Mouse (Mus musculus) embryonic facial prominence, embryonic 10.5 days (tissue): Measurements from ENCODE around the gene Asic1. TPM values are rescaled to one million over a fixed set of nuclear protein-coding genes. Genes with fewer than 3 reads are reported as not detected.

Experiments used
- DNase-seq: peaks from one replicate; pipeline ENCODE4 v3.0.0-alpha.2; 2017; ENCODE audit warnings: low spot score
- H3K27ac ChIP-seq: fragments of 300-500 bp; sonication (generic); replicated peaks from 2 replicates; pipeline ENCODE4 v1.5.1; 2016; ENCODE audit warnings: mild to moderate bottlenecking
- H3K27me3 ChIP-seq: fragments of 300-500 bp; sonication (generic); replicated peaks from 2 replicates; pipeline ENCODE4 v1.6.1; 2016; ENCODE audit warnings: low read depth, mild to moderate bottlenecking; ENCODE audit not compliant: poor library complexity, severe bottlenecking
- H3K36me3 ChIP-seq: fragments of 300-500 bp; sonication (generic); replicated peaks from 2 replicates; pipeline ENCODE4 v1.6.1; 2016; ENCODE audit warnings: mild to moderate bottlenecking, moderate library complexity
- H3K4me1 ChIP-seq: fragments of 300-500 bp; sonication (generic); 2 replicates; pipeline ENCODE4 v1.6.1; 2016
- H3K4me3 ChIP-seq: fragments of 300-500 bp; sonication (generic); 2 replicates; pipeline ENCODE4 v1.5.1; 2016; ENCODE audit warnings: mild to moderate bottlenecking, moderate library complexity
- H3K9me3 ChIP-seq: fragments of 300-500 bp; sonication (generic); 2 replicates; pipeline ENCODE4 v1.6.1; 2016; ENCODE audit warnings: mild to moderate bottlenecking
- WGBS: fragments of 180-500 bp; shearing (Covaris S2); methylation state at CpG from one replicate; pipeline ENCODE4 v1.1.7; 2016; 5-methylcytosine and 5-hydroxymethylcytosine counted together
- polyA plus RNA-seq: library from polyadenylated mRNA; unstranded; fragments of >200 nt; fragmentation: Nextera tagmentation; extraction: Ambion mirVana; gene quantifications from 2 replicates; pipeline ENCODE4 v1.2.1, GENCODE M21; 2016

Asic1 gene
- polyA plus RNA-seq, 1 experiment from 2014 or later: 3.2 TPM

DNA sequence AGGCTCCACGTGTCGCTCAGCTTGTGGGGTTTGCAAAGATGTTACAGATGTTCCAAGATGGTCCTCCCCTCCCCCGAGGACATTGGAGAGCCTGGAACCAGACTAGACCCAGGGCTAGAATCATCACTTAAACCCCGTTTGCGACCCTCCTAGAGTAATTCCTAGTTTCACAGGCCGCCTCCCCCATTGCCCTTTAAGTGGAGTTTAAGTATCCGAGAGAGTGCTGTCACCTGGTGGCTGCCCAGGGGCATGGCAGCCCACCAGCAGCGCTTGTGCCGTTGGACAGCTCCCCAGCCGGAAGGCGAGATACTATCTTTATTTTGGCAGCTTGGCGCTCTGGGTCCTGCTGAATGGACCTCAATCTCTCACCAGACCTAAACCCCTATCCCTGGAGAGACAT, 1.3 kb upstream of the Asic1 start:
- no peak overlapping the region for H3K27ac ChIP-seq
- H3K36me3 ChIP-seq: no peaks in the 10 kb centered on the region
- peaks cover 96% of the 10 kb centered on the region for H3K27me3 ChIP-seq
- 3% methylated on average over 12 of the region's 12 CpGs for WGBS
- no peaks in the 10 kb centered on the region for H3K9me3 ChIP-seq
- H3K4me3 ChIP-seq: peak overlapping the region; percentile 14; the same call in 1 of the 2 replicates
- H3K4me1 ChIP-seq: peaks cover 62% of the 10 kb centered on the region
- peak; percentile 82 for DNase-seq

DNA sequence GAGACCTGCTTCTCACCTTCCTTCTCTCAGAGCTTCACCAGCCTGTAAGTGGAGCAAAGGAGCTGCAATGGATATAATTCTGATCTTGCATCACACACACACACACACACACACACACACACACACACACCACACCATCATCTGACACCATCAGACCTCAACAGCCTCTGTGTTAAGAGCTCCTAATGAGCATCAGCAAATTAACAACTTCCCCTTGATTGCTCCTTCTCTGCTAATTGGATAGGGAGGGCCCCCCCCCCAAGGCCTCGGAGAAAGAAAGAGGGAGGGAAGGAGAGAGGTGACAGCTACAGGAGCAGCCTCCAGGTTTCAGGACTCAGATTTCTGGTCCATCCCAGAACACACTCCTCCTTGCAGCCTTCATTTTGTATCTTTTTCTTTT, 776 bp upstream of the Asic1 start:
- no peaks in the 10 kb centered on the region for H3K9me3 ChIP-seq
- no peaks in the 10 kb centered on the region for H3K36me3 ChIP-seq
- peaks cover 57% of the 10 kb centered on the region for H3K4me1 ChIP-seq
- H3K4me3 ChIP-seq: no peak overlapping the region
- no peak overlapping the region for H3K27ac ChIP-seq
- peaks cover 93% of the 10 kb centered on the region for H3K27me3 ChIP-seq
- WGBS: 7% methylated on average over 1 of the region's 1 CpGs
- no peak for DNase-seq

DNA sequence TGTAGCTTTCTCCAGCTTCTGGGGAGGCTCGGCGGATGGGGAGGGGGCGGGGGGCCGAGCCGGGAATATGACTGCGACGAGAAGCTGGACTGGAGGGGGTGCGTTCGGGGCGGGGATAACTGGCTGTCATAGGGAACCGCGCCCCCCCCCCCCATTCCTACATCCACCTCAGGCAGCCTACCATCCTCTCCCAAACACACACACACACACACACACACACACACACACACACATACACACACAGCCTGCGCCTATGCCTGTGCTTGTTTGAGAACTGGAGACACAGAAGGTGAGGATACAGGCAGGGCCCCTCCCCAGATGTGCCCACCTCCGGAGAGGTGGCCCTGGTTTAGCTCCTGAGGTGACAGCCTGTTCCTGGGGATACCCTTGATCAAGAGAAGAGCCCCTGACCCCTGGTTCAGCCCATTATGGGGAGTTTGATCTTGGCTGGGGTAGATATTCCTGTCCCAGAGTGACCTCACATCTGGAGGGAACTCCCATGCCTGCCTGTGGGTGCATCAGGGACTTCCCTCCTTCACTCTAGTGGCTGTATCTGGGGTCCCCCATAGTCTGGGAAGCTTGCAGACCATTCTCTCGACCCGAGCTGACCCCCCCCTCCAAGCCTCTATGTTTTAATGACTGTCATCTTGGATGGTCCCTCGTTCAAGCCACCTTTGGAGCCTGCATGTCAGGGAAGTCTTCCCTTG, 949 bp downstream of the Asic1 start:
- H3K4me1 ChIP-seq: peaks cover 49% of the 10 kb centered on the region

DNA sequence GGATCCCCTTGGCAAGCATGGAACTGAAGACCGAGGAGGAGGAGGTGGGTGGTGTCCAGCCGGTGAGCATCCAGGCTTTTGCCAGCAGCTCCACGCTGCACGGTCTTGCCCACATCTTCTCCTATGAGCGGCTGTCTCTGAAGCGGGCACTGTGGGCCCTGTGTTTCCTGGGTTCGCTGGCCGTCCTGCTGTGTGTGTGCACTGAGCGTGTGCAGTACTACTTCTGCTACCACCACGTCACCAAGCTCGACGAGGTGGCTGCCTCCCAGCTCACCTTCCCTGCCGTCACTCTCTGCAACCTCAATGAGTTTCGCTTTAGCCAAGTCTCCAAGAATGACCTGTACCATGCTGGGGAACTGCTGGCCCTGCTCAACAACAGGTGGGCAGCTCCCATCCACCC, 1.6 kb downstream of the Asic1 start:
- no peak overlapping the region for H3K27ac ChIP-seq
- no peaks in the 10 kb centered on the region for H3K9me3 ChIP-seq
- H3K4me3 ChIP-seq: no peak overlapping the region
- no peak for DNase-seq
- 74% methylated on average over 14 of the region's 14 CpGs for WGBS
- peaks cover 86% of the 10 kb centered on the region for H3K27me3 ChIP-seq
- peaks cover 48% of the 10 kb centered on the region for H3K4me1 ChIP-seq
- no peaks in the 10 kb centered on the region for H3K36me3 ChIP-seq

More for the DNA sequence above, 949 bp downstream of the Asic1 start:
- no peak for DNase-seq
- Histone ChIP-seq H3K4me3 (peak overlapping the region; percentile 73), H3K27me3 (peaks cover 91% of the 10 kb centered on the region), H3K9me3 (no peaks in the 10 kb centered on the region), H3K27ac (peak overlapping the region; percentile 77), H3K36me3 (no peaks in the 10 kb centered on the region)
- WGBS: 11% methylated on average over 15 of the region's 17 CpGs

DNA sequence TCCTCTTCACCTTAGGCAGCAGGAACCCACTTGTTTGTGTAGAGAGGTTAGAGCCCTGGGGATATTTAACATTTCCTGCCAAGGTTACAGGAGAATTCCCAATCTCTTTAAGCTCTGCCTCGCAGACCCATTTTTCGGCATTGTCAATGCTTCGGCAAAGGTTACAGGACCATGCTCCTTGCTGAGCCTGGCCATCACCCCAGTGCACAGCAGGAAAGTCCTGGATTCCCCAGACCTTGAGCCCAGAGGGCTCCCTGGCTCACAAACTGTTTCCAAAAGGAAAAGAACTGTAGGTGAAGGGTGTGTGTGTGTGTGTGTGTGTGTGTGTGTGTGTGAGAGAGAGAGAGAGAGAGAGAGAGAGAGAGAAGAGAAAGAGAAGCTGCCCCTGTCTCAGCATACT, 4.7 kb downstream of the Asic1 start:
- H3K4me3 ChIP-seq: no peak overlapping the region
- H3K9me3 ChIP-seq: no peaks in the 10 kb centered on the region
- no peaks in the 10 kb centered on the region for H3K36me3 ChIP-seq
- H3K4me1 ChIP-seq: peaks cover 65% of the 10 kb centered on the region
- 70% methylated on average over 3 of the region's 3 CpGs for WGBS
- H3K27ac ChIP-seq: no peak overlapping the region
- no peak for DNase-seq
- peaks cover 75% of the 10 kb centered on the region for H3K27me3 ChIP-seq

DNA sequence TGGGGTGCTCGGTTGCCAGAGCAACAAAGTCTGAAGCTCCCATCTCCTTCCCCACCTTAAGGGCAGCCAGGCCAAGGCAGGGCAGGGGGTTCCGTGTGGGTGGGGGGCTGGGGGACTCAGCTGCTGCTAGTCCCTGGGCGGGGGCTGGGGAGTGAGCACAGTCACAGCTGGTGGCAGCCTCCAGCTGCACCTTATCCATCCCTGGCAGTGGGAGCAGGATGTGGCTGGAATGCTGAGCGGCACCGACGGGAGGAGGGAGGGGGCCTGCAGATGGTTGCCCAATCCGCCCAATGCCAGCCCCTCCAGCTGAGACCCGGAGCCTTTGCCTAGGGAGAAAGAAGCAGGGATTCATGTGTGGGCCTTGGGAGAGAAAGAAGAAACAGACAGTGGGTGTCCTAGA, 6.9 kb downstream of the Asic1 start:
- peaks cover 53% of the 10 kb centered on the region for H3K27me3 ChIP-seq
- no peak for DNase-seq
- 39% methylated on average over 8 of the region's 8 CpGs for WGBS
- no peaks in the 10 kb centered on the region for H3K9me3 ChIP-seq
- no peaks in the 10 kb centered on the region for H3K36me3 ChIP-seq
- peak overlapping the region; percentile 35; the same call in 1 of the 2 replicates for H3K27ac ChIP-seq
- H3K4me3 ChIP-seq: no peak overlapping the region
- H3K4me1 ChIP-seq: peaks cover 45% of the 10 kb centered on the region

DNA sequence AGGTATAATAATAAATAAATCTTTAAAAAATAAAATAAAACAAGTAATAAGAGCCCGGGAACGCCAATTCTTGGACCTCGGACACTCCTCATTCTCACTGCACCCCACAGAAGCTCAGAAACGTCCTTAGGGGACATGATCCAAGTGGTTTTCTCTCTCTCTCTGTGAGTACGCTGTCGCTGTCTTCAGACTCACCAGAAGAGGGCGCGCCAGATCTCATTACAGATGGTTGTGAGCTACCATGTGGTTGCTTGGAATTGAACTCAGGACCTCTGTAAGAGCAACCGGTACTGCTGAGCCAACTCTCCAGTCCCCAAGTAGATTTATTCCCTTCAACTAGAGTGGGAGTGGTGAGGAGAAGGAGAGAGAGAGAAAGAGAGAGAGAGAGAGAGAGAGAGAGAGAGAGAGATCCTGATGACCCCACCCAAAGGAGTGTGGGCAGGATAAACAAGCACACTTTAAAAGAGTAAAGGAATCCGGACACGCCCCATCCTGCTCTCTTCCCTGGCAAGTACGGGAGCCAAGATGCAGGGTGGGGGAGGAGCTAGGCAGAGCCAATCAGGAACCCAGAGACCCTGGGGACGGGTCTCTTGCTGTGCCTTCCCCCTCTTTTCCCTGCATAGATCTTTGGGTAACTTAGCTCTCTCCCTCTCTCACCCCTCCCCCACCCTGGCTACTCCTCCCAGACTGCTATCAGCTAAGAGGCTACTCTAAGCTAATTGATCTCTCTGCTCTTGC, 8.1 kb downstream of the Asic1 start:
- Histone ChIP-seq H3K9me3 (no peaks in the 10 kb centered on the region), H3K4me3 (no peak overlapping the region), H3K27me3 (peaks cover 41% of the 10 kb centered on the region), H3K4me1 (peaks cover 38% of the 10 kb centered on the region), H3K27ac (no peak overlapping the region; the same call in 1 of the 2 replicates), H3K36me3 (no peaks in the 10 kb centered on the region)
- WGBS: 12% methylated on average over 13 of the region's 13 CpGs
- peak; percentile 53 for DNase-seq

DNA sequence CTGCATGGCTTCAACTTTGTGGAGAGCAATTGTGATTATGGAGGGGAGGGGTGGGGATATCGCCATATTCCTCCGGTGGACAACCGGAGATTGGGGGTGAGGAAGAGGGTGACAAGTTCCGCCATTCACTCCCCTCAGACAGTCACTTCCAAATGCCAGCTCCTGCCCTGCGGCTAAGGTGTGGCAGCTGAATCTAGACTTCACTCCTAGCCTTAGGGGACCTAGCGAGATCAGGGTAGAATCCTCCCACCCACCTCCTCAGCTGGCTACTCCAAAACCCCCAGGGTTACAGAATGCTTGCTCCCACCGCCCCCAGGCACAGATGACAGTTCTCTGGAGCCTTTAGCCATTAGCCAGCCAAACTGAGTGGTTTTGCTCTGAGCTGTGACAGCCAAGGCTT, 8.8 kb downstream of the Asic1 start:
- H3K4me1 ChIP-seq: peaks cover 35% of the 10 kb centered on the region
- DNase-seq: no peak
- WGBS: 63% methylated on average over 7 of the region's 7 CpGs
- no peaks in the 10 kb centered on the region for H3K36me3 ChIP-seq
- H3K27me3 ChIP-seq: peaks cover 34% of the 10 kb centered on the region
- peak overlapping the region; percentile 44; the same call in 1 of the 2 replicates for H3K27ac ChIP-seq
- no peak overlapping the region for H3K4me3 ChIP-seq
- H3K9me3 ChIP-seq: no peaks in the 10 kb centered on the region

DNA sequence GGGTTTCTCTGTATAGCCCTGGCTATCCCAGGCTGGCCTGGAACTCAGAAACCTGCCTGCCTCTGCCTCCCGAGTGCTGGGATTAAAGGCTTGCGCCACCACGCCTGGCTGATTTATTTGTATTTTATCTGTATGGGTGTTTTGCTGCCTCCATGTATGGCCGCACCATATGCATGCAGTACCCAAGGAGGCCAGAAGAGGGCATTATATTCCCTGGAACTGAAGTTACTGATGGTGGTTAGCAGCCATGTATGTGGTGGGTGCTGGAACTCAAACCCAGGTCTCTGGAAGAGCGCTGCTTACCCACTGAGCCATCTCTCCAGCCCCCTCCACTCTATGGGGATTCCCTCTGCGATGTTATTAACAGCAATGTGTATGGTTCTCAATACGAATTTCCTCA, 12.7 kb downstream of the Asic1 start:
- 89% methylated on average over 7 of the region's 7 CpGs for WGBS
- DNase-seq: peak; percentile 34
- Histone ChIP-seq H3K4me1 (peaks cover 16% of the 10 kb centered on the region), H3K4me3 (no peak overlapping the region), H3K36me3 (no peaks in the 10 kb centered on the region), H3K27me3 (peaks cover 9% of the 10 kb centered on the region; the same call in 1 of the 2 replicates), H3K9me3 (no peaks in the 10 kb centered on the region), H3K27ac (no peak overlapping the region)

DNA sequence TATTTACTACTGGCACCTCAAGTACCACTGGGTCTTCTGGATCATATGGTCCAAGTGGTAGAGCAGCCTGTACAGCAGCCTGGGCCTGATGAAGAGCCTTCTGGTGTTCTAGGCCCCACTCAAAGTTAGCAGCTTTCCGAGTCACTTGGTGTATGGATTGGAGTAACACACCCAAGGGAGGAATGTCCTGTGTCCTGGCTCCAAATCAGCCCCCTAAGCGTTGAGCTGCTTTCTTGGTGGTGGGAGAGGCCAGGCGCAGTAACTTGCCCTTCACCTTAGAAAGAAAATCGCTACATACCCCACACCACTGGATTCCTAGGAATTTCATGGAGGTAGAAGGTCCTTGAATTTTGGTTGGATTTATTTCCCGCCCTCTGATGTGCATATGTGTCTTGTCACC, 14.0 kb downstream of the Asic1 start:
- Histone ChIP-seq H3K9me3 (no peaks in the 10 kb centered on the region), H3K27me3 (peaks cover 7% of the 10 kb centered on the region; the same call in 1 of the 2 replicates), H3K4me1 (peaks cover 12% of the 10 kb centered on the region), H3K4me3 (no peak overlapping the region), H3K36me3 (no peaks in the 10 kb centered on the region), H3K27ac (no peak overlapping the region)
- no peak for DNase-seq
- 94% methylated on average over 5 of the region's 5 CpGs for WGBS

DNA sequence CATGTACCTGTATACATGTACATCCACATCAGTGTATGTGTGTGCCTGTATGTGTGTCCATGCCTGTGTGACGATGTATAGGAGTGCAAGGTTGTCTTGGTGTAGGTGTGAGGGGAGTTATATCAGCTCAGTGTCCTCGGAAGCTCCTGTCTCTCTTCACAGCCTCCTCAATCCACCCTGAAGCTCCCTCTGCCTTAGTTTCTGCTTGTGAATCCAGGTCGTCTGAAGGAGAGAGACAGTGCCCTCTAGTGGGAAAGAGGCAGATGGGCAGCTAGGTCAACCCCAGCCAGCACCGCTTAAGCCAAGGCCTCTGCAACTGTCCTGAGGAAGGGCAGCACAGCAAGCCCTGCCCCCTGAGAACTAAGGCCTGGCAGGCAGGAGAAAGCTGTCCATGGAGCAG, 18.5 kb downstream of the Asic1 start:
- Histone ChIP-seq H3K27ac (no peak overlapping the region), H3K36me3 (no peaks in the 10 kb centered on the region), H3K4me1 (peaks cover 30% of the 10 kb centered on the region), H3K4me3 (no peak overlapping the region), H3K9me3 (no peaks in the 10 kb centered on the region), H3K27me3 (peaks cover 40% of the 10 kb centered on the region)
- WGBS: 7% methylated on average over 4 of the region's 4 CpGs
- peak; percentile 66 for DNase-seq

DNA sequence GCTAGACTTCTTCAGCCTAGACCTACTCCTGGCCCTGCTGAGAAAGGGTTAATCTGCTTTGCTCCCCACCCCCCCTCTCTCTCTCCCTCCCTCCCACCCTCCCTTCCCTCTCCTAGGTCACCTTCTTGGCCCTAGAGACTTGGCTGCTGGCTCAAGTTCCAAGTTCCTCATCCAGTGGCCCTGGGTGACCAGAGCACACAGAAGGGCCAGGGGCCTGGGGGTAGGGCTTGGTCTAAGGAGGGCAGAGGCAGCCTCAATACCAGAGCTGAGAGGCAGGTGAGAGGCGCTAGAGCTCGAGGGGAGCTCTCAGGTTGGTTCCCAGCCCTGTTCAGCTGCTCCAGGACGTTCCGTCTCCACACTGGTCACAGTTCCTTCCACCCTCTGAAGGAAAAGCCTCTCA, 20.8 kb downstream of the Asic1 start:
- H3K27me3 ChIP-seq: peaks cover 46% of the 10 kb centered on the region

DNA sequence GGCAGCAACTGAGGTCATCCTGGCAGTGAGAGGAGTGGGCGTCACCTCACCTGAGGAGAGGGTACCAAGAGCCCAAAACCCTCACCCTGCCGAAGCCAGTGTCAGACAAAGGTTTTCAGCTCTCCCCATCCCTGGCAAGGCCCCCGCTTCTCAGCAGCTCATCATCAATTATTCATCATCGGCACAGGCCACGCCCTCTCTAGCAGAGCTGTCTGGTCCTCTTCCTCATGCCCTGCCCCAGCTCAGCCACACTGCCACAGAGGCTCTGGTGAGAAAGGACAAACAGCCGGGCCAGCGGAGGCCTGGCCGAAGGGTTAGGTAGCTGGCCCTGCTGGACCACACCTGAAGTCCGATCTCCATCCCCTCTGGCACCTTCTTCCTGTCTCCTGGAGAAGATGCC, 21.8 kb downstream of the Asic1 start:
- no peaks in the 10 kb centered on the region for H3K9me3 ChIP-seq
- no peak for DNase-seq
- H3K27me3 ChIP-seq: peaks cover 54% of the 10 kb centered on the region
- H3K27ac ChIP-seq: peak overlapping the region; percentile 37
- H3K36me3 ChIP-seq: no peaks in the 10 kb centered on the region
- WGBS: 68% methylated on average over 9 of the region's 9 CpGs
- H3K4me3 ChIP-seq: no peak overlapping the region
- H3K4me1 ChIP-seq: peaks cover 30% of the 10 kb centered on the region

More for the DNA sequence above, 20.8 kb downstream of the Asic1 start:
- Histone ChIP-seq H3K36me3 (no peaks in the 10 kb centered on the region), H3K4me1 (peaks cover 30% of the 10 kb centered on the region), H3K9me3 (no peaks in the 10 kb centered on the region), H3K27ac (no peak overlapping the region; the same call in 1 of the 2 replicates), H3K4me3 (no peak overlapping the region)
- DNase-seq: peak; percentile 19
- 14% methylated on average over 4 of the region's 4 CpGs for WGBS
